Mouse (Mus musculus) layer of hippocampus, postnatal 14 days (tissue): ENCODE data around the gene Ankrd53. TPM values are rescaled to one million over a fixed set of nuclear protein-coding genes. Genes with fewer than 3 reads are reported as not detected.

Experiments
- total RNA-seq, 2 experiments: library from RNA; stranded (reverse); gene quantifications; 2 replicates each; pipeline ENCODE4 v1.2.3; 2021

Gene Ankrd53
- total RNA-seq, 2 experiments from 2014 or later, result not detected

Other genes with a start within 250 kb of the Ankrd53 start
- gene Actg2, start 226.4 kb upstream of the Ankrd53 start, total RNA-seq, result under 1 TPM in 1 of 2 experiments, not detected in 1; 0.51 TPM
- 10 to 100 TPM; 31.7 to 36.2 TPM for gene Stambp, start 189.9 kb upstream of the Ankrd53 start, total RNA-seq
- not detected for gene Clec4f, start 106.5 kb upstream of the Ankrd53 start, total RNA-seq
- gene Cd207, start 84.8 kb upstream of the Ankrd53 start, total RNA-seq, result not detected
- not detected for gene Vax2, start 51.4 kb upstream of the Ankrd53 start, total RNA-seq
- under 1 TPM in 1 of 2 experiments, not detected in 1; 0.45 TPM for gene Atp6v1b1, start 19.7 kb upstream of the Ankrd53 start, total RNA-seq
- 10 to 100 TPM; 51.6 to 52.2 TPM for gene Tex261, start 13.2 kb downstream of the Ankrd53 start, total RNA-seq
- gene Nagk, start 32.3 kb downstream of the Ankrd53 start, total RNA-seq, result 10 to 100 TPM; 51.6 to 52.6 TPM
- 10 to 100 TPM; 47.3 to 47.9 TPM for gene Paip2b, start 69.1 kb downstream of the Ankrd53 start, total RNA-seq
- 100 to 1,000 TPM; 121 to 131 TPM for gene Zfp638, start 104.5 kb downstream of the Ankrd53 start, total RNA-seq
- gene Dysf, start 245.9 kb downstream of the Ankrd53 start, total RNA-seq, result 1 to 10 TPM; 3.1 to 3.9 TPM